Mouse (Mus musculus): ENCODE results near the gene Mtmr11.

DNA sequence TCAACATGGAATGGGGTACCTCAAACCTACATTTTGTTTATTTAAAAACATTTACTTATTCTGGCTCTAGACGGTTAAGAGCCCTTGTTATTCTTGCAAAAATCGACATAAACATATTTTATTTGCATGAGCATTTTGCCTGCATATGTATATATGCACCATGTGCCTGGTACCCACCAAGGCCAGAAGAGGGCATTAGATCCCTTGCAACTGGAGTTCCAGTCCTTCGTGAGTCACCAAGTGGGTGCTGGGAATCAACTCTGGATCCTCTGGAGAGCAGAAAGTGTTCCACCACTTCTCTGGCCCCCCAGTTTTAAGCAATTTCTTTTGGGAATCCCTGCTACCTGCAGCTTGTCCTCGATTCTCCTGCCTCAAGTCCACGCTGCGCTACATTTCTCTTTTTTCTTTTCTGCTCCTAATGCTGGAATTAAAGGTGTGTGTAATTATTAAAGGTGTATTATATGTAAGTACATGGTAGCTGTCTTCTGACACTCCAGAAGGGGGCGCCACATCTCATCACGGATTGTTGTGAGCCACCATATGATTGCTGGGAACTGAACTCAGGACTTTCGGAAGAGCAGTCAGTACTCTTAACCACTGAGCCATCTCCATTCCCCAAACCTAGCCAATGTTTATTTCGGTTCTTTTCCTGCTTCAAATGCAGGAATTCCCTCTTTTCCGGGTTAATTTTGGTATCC is 34.0 kb downstream of the Mtmr11 start:
- TF ChIP-seq CTCF (IDR thresholded peaks at IDR 0.05; ENCODE audit: low read depth) (peak; percentile 34), EP300 (IDR thresholded peaks at IDR 0.05; ENCODE audit: low read depth) (no peak)

All from liver, postnatal 0 days (tissue).